Mouse (Mus musculus) cerebral cortex, adult 2 months (tissue): ENCODE data around the gene Insig1.

Experiments used
- WGBS: fragments of 180-500 bp; shearing (Covaris S2); methylation state at CpG from one replicate; pipeline ENCODE4 v1.1.7; 2018; 5-methylcytosine and 5-hydroxymethylcytosine counted together

Gene Insig1

DNA sequence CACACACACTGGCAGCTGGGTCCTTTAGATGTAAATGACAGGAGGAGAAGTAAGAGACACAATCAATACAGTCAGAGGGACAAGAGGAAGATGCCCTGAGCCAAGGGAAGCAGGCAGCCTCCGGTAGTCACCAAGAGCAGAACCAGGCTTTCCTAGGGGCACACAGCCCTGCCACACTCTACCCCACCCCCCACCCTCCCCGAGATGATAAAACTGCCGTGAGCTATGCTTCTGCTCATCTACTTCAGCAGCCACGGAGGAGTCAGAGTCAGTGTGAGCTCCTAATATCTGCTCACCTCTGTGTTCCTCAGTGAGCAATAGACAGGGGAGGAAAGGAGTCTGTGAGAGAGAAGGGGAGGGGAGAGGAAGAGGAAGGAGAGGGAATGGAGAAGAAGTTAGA is 5.9 kb upstream of the Insig1 start:
- 76% methylated on average over 4 of the region's 4 CpGs for WGBS

DNA sequence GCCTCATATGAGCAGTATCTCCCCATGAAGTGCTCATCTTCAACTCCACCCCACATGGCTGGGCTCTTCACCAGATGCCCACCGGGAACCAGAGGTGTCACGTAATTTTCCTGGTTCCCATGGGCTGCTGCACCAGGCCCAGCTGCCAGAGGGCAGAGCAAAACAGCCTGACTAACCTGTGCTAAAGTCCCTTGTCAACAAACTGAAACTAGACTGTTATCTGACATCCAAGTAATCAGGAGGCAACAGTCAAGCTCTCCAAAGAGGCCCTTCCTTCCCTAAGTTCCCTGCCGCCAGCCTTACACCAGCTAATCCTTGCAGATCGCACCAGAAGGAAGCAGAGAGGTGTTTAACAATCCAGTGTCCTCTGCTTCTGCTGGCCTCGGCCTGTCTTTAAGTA is 4.9 kb upstream of the Insig1 start:
- 91% methylated on average over 5 of the region's 5 CpGs for WGBS

DNA sequence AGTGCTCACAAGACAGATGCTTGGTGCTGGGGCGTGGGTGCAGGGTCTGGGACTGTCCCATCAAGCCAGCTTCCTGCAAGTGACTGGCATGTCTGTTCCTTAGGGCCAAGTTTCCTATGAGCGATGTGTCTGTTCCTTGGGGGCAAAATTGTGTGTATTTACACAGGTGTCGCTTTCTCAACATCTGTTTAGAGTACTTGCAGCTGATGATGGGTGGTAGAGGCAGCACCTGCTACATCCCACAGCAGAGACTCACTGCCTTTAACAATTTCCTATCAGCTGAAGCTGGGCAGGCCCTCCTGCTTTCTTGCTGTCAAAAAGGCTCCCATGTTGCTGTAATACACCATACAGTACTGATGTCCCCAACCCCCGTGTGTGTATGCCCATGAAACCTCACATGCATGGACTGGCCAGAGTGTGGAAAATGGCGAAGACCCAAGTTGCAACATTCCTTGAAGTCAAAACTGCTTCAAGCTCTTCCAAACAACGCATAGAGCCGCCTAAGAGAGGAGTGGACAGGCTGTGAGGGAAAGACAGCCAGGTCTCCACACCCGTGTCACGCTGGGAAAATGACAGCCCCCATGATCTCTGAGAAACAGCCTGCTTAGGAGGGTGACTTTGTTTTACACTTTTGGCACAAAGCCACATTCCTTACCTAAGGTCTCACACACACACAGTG is 875 bp upstream of the Insig1 start:
- WGBS = 24% methylated on average over 9 of the region's 9 CpGs

DNA sequence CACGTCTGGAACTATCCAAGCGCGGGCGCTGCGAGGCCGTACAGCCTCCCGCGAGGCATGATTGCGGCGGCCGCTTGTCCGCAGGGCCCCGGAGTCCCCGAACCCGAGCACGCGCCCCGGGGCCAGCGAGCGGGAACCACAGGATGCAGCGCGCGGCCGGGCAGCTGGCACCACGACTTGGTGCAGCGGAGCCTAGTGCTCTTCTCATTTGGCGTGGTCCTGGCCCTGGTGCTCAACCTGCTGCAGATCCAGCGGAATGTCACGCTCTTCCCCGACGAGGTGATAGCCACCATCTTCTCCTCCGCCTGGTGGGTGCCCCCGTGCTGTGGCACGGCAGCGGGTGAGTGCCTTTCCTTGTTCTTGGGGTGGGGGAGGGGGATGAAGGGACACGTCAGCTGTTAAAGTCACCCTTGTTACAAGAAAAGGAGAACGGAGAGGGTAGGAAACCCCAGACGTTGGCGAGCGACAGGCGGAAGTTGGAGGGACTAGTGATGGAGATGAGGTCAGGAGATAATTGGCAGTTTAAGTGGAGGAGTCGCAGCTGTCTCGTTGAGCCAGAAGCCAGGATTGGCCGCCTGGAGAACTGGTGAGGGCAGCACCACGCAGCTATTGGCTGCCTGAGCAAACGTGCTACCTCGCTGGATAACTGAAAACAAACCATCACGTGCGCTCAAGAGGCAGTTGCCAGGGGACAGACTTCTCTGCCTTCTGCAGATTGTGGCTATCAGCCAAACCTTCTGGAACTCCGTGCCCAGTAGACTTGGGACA is 477 bp downstream of the Insig1 start:
- WGBS = under 1% methylated on average over 50 of the region's 50 CpGs

DNA sequence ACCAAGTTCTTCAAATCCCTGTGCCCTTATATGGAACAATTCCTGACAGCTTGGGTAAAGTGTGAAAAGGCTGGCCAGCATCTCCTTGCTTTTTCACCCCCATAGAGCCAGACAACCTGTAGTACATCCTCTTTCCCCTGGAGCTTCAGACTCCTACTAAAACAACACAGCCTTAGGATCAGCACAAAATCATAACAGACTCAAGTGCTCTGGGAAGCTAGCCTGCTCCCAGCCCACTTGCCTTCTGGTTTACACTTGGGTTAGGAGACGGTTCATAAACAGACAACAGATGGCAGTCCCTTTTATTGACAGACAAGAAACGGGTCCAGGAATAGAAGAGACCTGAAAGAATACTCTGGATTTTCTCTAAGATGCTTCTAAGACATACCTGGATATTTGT is 8.3 kb downstream of the Insig1 start:
- WGBS = 38% methylated on average over 2 of the region's 2 CpGs

DNA sequence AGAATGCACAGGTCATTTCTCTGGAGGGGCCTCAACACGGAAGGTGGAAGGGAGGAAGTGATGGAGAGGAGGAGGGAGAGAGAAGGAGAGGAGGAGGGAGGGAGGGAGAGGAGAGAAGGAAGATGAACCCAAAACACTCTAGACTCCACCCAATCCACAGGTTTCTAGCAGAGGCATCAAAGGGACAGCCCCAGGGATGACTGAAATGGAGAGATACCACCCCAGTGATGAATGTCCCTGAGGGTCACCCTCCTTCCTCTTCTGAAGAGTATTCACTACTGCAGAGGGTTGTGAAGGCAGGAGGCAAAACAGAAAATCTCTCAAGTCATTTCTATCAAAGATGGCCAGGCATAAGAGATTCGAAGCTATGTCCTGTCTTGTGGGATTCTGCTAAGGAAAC is 10.0 kb downstream of the Insig1 start:
- 88% methylated on average over 2 of the region's 2 CpGs for WGBS

DNA sequence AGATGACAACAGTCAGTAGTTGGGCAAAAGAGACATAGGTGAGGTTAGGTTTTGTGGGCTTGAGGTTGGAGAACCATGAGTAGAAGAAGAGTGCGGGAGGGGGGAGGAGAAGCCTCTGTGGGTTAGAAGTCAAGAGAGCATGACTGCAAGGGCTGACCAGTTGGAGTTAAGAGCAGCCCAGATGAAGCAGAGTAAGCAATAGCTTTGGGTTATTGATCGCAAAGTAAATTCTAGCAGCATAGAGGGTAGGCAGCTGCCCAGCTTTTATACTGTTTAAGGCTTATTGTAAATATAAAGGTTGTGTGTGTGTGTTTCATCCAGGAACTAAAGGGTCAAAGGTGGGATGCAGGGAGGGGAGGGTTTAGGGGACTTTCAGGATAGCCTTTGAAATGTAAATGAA is 10.7 kb downstream of the Insig1 start:
- 98% methylated on average over 2 of the region's 2 CpGs for WGBS

DNA sequence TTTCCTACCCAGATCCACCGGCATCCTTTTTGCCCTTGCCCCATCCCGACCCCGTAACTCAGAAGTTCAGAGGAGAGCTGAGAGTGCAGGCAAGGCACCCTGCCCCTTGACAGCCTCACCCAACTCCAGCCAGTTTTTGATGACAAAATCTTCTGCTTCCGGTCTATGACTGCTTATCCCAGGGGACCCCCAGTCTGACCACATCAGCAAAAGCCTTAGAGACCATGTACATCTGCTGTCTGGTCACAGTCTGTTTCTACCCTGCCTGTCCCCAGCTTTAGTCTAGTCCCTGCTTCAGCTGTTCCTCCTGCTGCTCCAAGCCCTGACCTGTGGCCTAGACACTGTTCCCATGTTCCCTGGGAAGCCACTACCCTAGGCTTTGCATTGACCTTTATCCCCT is 11.1 kb downstream of the Insig1 start:
- 84% methylated on average over 4 of the region's 4 CpGs for WGBS

DNA sequence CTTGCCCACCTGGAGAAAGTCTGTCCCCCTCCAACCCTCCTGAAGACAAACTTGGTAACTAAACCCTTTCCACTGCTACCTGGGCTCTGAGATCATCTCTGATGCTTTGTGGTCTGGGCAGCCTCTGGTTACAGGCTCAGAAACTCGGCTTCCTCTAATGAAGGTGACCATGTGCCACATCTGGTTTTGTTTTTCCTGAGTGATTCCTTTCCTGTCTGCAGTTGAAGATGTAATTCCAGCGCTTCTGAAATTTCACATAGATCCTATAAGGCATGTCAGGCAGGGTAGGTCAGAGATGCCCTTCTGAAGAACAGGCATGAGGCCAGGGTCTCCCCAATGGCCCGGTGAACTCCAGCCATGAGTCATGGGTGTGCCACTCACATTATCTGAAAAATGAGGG is 11.6 kb downstream of the Insig1 start:
- WGBS = 85% methylated on average over 3 of the region's 3 CpGs

DNA sequence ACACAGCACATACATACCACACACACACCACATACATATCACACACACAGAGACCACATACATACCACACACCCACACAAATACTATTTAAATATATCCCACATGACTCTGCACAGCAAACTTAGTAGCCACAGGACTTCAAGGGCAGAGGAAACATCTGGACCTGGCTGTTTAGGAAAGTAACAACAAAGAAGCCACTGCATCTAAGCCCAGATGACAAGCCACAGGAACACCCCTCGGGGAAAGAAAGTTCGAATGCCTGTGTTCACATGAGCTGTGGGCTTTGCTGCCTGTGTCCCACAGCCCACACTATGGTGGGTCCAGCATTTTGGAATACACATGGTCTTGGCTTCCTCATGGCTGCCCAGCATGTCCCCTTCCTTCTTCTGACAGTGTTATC is 13.6 kb downstream of the Insig1 start:
- WGBS = 73% methylated on average over 2 of the region's 2 CpGs

DNA sequence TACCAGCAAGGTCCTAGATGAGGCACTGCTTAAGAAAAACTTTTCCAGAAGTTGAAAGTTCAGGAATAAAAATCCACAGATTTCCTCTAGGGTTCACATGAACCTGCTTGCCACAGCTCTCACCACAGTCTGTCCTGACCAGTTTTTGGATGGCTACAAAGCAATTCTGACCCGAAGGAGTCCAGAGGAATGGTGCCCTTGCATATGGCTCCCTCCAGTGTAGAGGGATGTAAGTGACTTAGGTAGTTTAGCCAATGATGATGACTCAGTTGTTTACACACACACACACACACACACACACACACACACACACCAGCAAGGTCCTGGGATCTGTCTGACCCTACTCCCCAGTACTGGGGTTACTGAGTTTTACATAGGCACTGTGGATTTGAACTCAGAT is 19.4 kb downstream of the Insig1 start:
- 45% methylated on average over 1 of the region's 1 CpGs for WGBS

DNA sequence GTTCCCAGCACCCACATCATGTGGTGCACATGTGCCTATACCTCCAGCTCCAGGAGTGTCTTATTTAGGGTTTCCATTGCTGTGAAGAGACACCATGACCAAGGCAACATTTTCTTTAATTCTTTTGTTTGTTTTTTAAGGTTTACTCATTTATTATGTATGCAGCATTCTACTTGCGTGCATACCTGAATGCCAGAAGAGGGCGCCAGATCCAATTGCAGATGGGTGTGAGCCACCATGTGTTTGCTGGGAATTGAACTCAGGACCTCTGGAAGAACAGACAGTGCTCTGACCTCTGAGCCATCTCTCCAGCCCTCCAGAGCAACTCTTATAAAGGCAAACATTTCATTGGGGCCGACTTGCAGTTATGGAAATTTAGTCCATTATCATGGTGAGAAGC is 21.2 kb downstream of the Insig1 start:
- 87% methylated on average over 3 of the region's 3 CpGs for WGBS

DNA sequence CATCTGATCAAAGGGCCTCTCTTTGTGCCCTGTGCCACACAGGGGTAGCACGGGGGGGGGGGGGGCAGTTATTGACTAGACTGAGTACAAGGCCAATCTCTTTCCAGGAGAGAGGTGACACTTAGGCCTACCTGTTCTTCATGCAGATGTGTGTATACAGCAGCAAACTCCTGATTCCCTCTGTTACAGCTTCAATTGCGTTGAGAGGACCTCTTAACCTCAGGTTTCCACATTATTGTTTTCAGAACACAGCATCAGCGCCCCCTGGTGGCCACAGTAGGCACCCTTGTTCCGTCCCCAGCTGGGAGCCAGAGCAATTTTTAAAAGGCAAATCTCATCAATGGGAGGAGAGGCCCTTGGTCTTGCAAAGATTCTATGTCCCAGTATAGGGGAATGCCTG is 22.7 kb downstream of the Insig1 start:
- 25% methylated on average over 4 of the region's 4 CpGs for WGBS

DNA sequence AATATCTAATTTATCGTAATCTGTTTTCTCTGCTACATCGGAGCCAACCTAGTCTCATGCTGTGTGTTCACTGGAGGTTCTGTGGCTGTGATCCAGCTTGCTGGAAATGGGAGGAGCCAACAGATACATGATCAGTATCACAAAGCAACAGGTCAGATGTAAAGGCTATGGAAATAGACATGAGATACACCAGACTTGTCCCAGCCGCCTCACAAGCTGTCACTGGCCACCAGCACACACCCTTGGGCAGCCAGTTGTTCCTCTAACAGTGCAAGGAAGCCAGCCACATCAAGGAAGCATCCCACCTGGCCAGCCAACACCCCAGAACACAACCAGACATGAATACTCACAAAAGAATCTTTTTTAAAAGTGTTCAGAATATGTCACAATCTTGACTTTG is 23.2 kb downstream of the Insig1 start:
- 83% methylated on average over 3 of the region's 3 CpGs for whole genome bisulfite sequencing

DNA sequence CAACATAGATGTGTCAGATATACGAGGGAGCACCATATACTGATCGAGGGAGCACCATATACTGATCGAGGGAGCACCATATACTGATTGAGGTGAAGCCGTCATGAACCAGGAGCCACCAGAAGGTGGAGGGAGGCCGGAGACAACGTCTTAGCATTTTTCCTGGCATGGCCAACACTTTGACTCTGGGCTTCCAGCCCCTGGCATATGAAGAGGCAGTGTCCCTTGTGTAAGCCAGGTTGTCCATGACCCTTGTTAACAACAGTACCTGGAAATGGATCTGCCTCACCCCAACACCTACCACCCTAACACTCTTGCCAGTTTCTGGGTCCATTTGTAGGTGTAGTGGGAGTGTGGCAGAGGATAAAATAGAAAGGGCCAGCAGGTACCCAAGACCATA is 23.7 kb downstream of the Insig1 start:
- WGBS = 83% methylated on average over 6 of the region's 6 CpGs

DNA sequence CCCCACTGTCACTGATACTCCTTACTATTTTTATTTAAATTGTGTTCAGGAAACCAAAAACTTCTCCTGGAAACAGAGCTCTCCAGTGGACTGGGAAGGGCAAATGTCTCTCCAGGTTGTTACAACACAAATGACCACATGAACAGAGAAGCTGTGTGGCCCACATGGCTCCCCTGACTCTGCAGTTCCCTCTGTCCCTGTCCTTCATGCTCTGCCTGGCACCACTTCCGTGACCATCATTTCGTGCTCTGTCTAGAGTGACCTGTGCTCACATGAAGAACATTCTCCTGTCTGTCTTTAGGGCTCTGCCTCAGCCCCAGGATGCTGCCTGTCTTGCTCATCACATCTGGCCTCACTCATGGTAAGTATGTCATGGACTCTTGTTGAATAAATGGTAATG is 24.5 kb downstream of the Insig1 start:
- 78% methylated on average over 2 of the region's 2 CpGs for WGBS

DNA sequence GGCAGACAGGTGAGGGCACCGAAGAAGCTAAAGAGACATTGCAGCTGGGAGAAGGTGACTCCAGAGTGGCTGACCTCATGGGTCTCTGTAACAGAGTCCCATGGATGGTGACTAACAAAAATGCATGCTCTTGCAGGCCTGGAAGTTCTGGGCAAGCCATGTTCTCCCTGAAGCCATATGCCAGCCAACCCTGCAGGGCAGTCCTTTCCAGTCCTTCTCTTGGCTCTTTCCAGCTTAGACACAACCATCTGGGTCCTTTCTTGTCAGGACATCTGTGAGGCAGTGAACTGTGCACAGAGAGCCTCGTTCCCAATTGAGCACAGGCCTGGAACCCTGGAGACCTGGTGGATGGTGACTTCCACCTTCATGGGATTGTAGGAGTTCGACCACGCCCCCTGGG is 35.8 kb downstream of the Insig1 start:
- WGBS = 79% methylated on average over 4 of the region's 4 CpGs

DNA sequence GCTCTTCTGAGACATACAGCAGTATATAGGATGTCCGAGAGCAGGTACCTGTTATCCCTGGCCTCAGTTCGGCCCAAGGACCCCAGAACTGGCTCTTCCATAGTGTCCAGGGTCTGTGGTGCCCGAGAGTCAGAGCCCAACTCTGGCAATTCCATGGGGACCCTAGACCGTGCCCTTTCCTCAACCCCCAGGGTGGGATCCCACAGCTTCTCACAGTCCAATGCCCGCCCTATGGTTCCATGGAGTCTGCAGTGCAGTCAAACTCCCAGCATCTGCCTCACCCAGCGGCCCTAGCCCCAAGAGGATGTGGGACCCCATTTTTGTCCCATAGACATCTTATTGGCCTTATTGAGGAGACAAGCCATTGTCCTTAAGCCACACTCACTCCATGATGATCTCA is 36.8 kb downstream of the Insig1 start:
- 81% methylated on average over 6 of the region's 6 CpGs for WGBS

DNA sequence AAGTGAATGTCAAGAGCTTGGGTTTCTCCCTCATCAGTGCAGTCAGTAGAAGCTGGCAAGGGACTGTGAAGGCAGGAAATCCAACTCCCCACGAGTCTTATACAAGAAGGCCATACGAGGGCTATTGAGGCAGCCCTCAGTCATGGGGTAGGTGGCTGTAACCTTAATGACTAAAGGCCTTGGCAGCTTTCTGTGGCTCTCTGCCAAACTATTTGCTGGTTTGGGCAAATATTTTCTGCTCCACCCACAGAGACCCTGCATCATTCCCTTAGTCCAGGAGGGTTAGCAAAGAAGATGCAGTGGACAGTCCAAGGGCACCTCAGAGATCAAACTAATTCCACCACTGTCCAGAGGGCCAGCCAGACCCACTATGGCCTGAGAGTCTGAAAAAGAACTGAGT is 39.7 kb downstream of the Insig1 start:
- 58% methylated on average over 2 of the region's 2 CpGs for WGBS

DNA sequence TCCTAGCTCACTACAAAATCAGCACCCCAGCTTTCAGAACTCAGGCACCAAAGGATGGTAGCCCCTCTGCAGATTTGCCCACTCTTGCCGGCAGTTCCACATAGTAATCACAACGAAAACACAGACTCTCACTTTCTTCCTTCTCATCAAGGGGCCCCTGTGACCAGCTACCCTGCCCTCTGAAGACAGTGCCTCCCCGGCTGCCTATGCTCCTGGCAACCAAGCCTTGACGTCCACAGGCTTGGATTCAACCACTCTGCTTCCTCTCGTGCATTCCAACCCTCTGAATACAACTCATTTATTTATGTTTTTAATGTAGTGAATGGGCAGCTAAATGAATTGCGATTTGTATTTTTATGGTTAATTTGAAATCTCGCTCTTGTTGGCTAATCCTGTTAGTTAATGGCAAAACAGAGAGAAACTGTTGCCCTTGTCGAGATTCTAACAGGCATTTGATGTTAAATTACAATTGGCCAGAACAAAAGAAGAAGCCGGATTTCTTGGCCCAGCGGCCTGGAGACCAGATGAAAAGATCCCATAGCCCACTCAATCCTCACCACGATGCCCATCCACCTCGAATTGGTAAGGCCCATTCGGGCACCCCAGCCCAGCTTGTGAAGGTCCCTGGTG is 46.2 kb downstream of the Insig1 start:
- WGBS = 15% methylated on average over 13 of the region's 13 CpGs

DNA sequence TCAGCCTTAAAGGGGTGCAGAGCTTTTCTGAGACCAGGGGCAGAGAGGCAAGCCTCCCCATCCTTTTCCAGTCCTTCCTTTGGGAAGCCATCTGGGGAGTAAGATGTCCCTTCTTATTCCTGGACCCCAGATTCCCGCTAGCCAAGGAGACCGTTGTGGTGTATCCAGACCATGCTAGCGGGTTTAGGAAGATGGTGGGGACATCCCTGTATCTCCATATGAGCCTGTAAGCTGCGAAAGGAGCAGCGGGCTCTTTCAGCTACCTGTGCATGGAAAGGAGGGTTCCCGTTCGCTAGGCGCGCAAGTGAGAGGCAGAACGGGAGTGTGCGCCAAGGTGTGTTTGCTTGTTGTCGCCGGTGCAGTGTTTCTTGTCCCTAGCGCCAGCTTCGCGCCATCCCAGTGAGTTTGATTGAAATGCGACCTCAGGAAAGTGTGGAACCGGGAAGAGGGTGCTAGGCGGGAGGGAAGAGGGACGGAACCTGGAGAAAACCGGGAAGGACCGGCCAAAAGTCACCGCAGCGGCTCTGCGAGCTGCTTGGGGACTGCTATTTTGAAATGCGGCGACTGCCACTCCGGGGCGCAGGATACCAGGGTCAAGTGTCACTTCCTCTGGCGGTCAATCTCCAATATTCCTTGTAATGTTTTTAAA is 46.8 kb downstream of the Insig1 start:
- WGBS = 3% methylated on average over 30 of the region's 30 CpGs

DNA sequence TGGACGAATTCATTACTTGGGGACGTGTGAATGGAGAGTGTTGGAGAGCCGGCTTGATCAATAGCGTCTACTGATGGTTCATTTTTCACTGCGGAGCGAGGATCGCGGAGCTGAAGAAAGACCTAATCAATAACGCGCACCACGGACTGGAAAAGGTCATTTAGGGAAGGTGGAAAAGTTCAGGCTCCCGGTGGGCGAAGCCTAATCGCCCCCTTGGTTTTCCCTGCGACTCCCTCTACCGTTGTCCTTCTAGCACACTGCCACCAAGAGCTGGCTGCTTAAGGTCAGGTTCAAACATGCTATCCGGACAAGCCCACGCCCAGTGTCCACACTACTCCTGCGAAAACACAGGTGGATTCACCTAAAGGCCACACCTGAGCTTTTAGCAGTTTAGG is 47.4 kb downstream of the Insig1 start:
- 1% methylated on average over 19 of the region's 19 CpGs for WGBS

DNA sequence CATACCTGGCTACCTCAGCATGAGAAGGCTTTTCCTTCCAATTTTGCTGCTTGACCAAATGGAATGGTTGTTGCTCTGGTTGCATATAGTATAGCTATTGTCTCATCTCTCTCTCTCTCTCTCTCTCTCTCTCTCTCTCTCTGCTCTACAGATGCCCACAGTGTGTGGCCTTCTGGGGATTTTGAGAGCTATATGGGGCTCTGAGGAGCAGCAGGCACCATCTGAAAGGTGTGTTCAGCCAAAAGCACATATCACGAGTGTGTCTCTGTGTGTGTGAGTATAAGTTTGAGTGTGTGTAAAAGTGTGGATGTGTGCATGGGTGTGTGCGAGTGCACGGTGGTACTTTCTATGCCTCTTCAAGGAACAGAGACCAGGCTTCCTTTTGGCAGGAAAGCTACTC is 48.4 kb downstream of the Insig1 start:
- 33% methylated on average over 3 of the region's 3 CpGs for whole genome bisulfite sequencing
